Mouse (Mus musculus): ENCODE measurements around the gene Msl1. TPM values are rescaled to one million over a fixed set of nuclear protein-coding genes. Genes with fewer than 3 reads are reported as not detected.

The Msl1 gene
- polyA plus RNA-seq (2016; fragmentation: Nextera tagmentation; extraction: Ambion mirVana), result 14.0 and 21.6 TPM in 2 replicates

GRCm38 (mm10) chr11:98795015-98795713, at the start of gene Msl1:
Msl1 (plus strand) TSS chr11:98795516.
- Histone ChIP-seq H3K4me1 (peaks cover 31% of the 10 kb centered on the region), H3K27ac (peak within 1 kb of the TSS; percentile 98), H3K4me3 (peak within 1 kb of the TSS; percentile 89), H3K27me3 (ENCODE audit: insufficient read depth, poor library complexity, severe bottlenecking) (no peaks in the 10 kb centered on the region), H3K36me3 (peaks cover 19% of the 10 kb centered on the region), H3K9me3 (no peaks in the 10 kb centered on the region)
- peak; percentile 92 for DNase-seq (ENCODE audit: low spot score)
- 1% methylated on average over 76 of the region's 89 CpGs for WGBS

- peaks cover 99% of the 10 kb centered on the region for H3K4me1 ChIP-seq
- 41% methylated on average over 12 of the region's 12 CpGs for WGBS
- H3K27ac ChIP-seq, result peak overlapping the region; percentile 90
- DNase-seq (ENCODE audit: low spot score), result no peak
- H3K4me3 ChIP-seq, result peak overlapping the region; percentile 48
- no peaks in the 10 kb centered on the region for H3K9me3 ChIP-seq
- no peaks in the 10 kb centered on the region for H3K36me3 ChIP-seq
- H3K27me3 ChIP-seq (ENCODE audit: insufficient read depth, poor library complexity, severe bottlenecking), result no peaks in the 10 kb centered on the region
These were observed 49.1 kb upstream of the Msl1 start for GRCm38 (mm10) chr11:98745932-98746853.

- H3K27ac ChIP-seq, result peak overlapping the region; percentile 90
- DNase-seq (ENCODE audit: low spot score), result peak; percentile 91
- H3K4me3 ChIP-seq, result peak overlapping the region; percentile 48
- 6% methylated on average over 19 of the region's 19 CpGs for WGBS
- peaks cover 99% of the 10 kb centered on the region for H3K4me1 ChIP-seq
- no peaks in the 10 kb centered on the region for H3K9me3 ChIP-seq
- no peaks in the 10 kb centered on the region for H3K27me3 ChIP-seq (ENCODE audit: insufficient read depth, poor library complexity, severe bottlenecking)
- no peaks in the 10 kb centered on the region for H3K36me3 ChIP-seq
These were observed 48.2 kb upstream of the Msl1 start for GRCm38 (mm10) chr11:98746855-98747693.

- 31% methylated on average over 6 of the region's 6 CpGs for WGBS
- peak overlapping the region; percentile 90 for H3K27ac ChIP-seq
These were observed 47.4 kb upstream of the Msl1 start for GRCm38 (mm10) chr11:98747804-98748505.

GRCm38 (mm10) chr11:98748506-98749416, 46.6 kb upstream of the Msl1 start:
- DNase-seq (ENCODE audit: low spot score), result no peak
- WGBS, result 25% methylated on average over 15 of the region's 15 CpGs
- no peaks in the 10 kb centered on the region for H3K27me3 ChIP-seq (ENCODE audit: insufficient read depth, poor library complexity, severe bottlenecking)
- H3K9me3 ChIP-seq, result no peaks in the 10 kb centered on the region
- peak overlapping the region; percentile 31; the same call in 1 of the 2 replicates for H3K4me3 ChIP-seq
- H3K4me1 ChIP-seq, result peaks cover 99% of the 10 kb centered on the region
- peaks cover 7% of the 10 kb centered on the region for H3K36me3 ChIP-seq
- H3K27ac ChIP-seq, result peak overlapping the region; percentile 90

More at GRCm38 (mm10) chr11:98747804-98748505, 47.4 kb upstream of the Msl1 start:
- no peaks in the 10 kb centered on the region for H3K9me3 ChIP-seq
- peak overlapping the region; percentile 31 for H3K4me3 ChIP-seq
- H3K36me3 ChIP-seq, result no peaks in the 10 kb centered on the region
- no peak for DNase-seq (ENCODE audit: low spot score)
- H3K27me3 ChIP-seq (ENCODE audit: insufficient read depth, poor library complexity, severe bottlenecking), result no peaks in the 10 kb centered on the region
- peaks cover 99% of the 10 kb centered on the region for H3K4me1 ChIP-seq

- Histone ChIP-seq H3K9me3 (no peaks in the 10 kb centered on the region), H3K27ac (peak overlapping the region; percentile 90), H3K4me3 (peak overlapping the region; percentile 31; the same call in 1 of the 2 replicates), H3K4me1 (peaks cover 99% of the 10 kb centered on the region), H3K27me3 (ENCODE audit: insufficient read depth, poor library complexity, severe bottlenecking) (no peaks in the 10 kb centered on the region), H3K36me3 (peaks cover 13% of the 10 kb centered on the region)
- 49% methylated on average over 5 of the region's 5 CpGs for WGBS
- DNase-seq (ENCODE audit: low spot score), result no peak
These were observed 45.6 kb upstream of the Msl1 start for GRCm38 (mm10) chr11:98749716-98750115.

- peak overlapping the region; percentile 41 for H3K4me3 ChIP-seq
- DNase-seq (ENCODE audit: low spot score), result no peak
- no peaks in the 10 kb centered on the region for H3K27me3 ChIP-seq (ENCODE audit: insufficient read depth, poor library complexity, severe bottlenecking)
- no peaks in the 10 kb centered on the region for H3K9me3 ChIP-seq
- 32% methylated on average over 16 of the region's 17 CpGs for WGBS
- H3K36me3 ChIP-seq, result peaks cover 13% of the 10 kb centered on the region
- peak overlapping the region; percentile 90 for H3K27ac ChIP-seq
- peaks cover 98% of the 10 kb centered on the region for H3K4me1 ChIP-seq
These were observed 44.7 kb upstream of the Msl1 start for GRCm38 (mm10) chr11:98750351-98751201.

- WGBS, result 13% methylated on average over 6 of the region's 6 CpGs
- Histone ChIP-seq H3K27me3 (ENCODE audit: insufficient read depth, poor library complexity, severe bottlenecking) (no peaks in the 10 kb centered on the region), H3K4me3 (peak overlapping the region; percentile 41), H3K4me1 (peaks cover 98% of the 10 kb centered on the region), H3K9me3 (no peaks in the 10 kb centered on the region), H3K36me3 (peaks cover 20% of the 10 kb centered on the region), H3K27ac (peak overlapping the region; percentile 90)
- DNase-seq (ENCODE audit: low spot score), result peak; percentile 92
These were observed 44.0 kb upstream of the Msl1 start for GRCm38 (mm10) chr11:98751221-98751782.

GRCm38 (mm10) chr11:98752562-98753140, 42.7 kb upstream of the Msl1 start:
- 85% methylated on average over 10 of the region's 10 CpGs for whole genome bisulfite sequencing
- peaks cover 32% of the 10 kb centered on the region for H3K36me3 ChIP-seq
- H3K4me3 ChIP-seq, result no peak overlapping the region
- peak overlapping the region; percentile 90 for H3K27ac ChIP-seq
- no peak for DNase-seq (ENCODE audit: low spot score)
- no peaks in the 10 kb centered on the region for H3K27me3 ChIP-seq (ENCODE audit: insufficient read depth, poor library complexity, severe bottlenecking)
- H3K4me1 ChIP-seq, result peaks cover 91% of the 10 kb centered on the region
- H3K9me3 ChIP-seq, result no peaks in the 10 kb centered on the region

GRCm38 (mm10) chr11:98753264-98753663, 42.1 kb upstream of the Msl1 start:
- H3K27ac ChIP-seq, result peak overlapping the region; percentile 90
- H3K36me3 ChIP-seq, result peaks cover 35% of the 10 kb centered on the region
- no peaks in the 10 kb centered on the region for H3K9me3 ChIP-seq
- DNase-seq (ENCODE audit: low spot score), result no peak
- peaks cover 85% of the 10 kb centered on the region for H3K4me1 ChIP-seq
- H3K27me3 ChIP-seq (ENCODE audit: insufficient read depth, poor library complexity, severe bottlenecking), result no peaks in the 10 kb centered on the region
- no peak overlapping the region for H3K4me3 ChIP-seq
- WGBS, result 97% methylated on average over 5 of the region's 5 CpGs

Measured in heart, embryonic 10.5 days (tissue).